Mouse (Mus musculus) kidney, adult 11 months (tissue): Measurements from ENCODE around the gene Arsg.
"Not testable (repeated sequence)": the region's sequence is repeated elsewhere in the genome, so short reads cannot be mapped to it uniquely, and the experiment has no call there.

ENCODE experiments used
- DNase-seq: peaks from one replicate; pipeline ENCODE4 v3.0.0; 2022

Arsg gene

DNA sequence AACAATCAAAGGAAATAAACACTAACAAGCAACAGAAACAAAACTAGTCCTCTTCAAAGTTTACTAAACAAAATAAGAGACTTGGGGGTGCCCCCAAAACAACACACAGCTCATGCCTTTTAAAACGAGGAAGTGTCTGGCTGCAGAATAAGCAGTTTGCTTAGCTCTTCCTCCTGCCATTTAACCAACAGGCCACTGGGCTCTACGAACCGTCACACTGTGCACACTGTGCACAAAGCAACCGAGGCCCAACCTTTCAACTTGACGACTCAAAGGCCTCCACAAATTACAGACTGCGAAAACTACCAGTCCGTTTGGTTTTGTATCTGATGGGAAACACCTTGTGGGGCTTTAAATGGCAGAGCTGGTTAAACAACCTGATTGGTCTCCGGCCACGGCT is 3.0 kb upstream of the Arsg start:
- DNase-seq, result no peak

DNA sequence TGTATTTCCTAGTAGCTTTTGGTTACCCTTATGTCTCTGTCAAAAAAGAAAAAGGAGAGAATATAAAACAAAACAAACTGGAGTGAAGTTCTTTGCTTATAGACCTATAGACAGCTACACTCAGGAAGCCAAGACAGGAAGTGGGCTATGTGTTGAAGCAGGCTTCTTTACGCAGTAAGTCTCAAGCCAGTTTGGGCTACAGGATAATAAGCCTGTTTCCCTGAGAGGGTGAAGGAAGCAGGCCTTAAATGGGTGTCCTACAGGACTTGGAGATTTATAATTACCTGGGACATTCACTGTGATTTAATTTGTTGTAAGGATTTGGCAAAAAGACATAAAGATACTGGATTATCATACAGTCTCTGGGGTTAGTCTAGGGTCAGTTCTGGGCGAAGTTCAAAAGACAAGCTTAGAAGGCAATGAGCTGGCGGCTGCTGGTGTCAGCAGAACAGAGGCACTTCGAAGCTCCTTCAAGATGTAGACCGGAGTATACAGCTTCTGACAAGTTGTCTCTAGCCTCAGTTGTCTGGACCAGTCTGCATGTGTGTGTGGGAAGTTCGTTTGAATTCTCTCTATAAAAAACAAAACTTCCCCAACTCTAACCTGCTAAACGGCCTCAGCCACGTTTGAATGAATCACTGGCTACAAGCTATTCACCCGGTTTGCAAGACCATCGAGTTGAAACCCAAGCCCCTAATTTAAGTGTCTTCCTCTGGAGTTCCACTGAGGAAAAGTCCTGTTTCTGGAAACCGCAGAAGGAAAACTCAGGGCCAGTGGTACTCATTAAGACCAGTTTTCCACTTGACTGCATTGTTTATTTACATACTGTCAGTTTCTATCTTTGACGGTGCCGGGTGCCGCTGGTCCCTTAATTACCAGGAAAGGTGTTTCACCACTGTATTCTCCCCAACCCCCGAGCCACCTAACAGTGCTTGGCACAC is 2.0 kb upstream of the Arsg start:
- peak; percentile 35 for DNase-seq

DNA sequence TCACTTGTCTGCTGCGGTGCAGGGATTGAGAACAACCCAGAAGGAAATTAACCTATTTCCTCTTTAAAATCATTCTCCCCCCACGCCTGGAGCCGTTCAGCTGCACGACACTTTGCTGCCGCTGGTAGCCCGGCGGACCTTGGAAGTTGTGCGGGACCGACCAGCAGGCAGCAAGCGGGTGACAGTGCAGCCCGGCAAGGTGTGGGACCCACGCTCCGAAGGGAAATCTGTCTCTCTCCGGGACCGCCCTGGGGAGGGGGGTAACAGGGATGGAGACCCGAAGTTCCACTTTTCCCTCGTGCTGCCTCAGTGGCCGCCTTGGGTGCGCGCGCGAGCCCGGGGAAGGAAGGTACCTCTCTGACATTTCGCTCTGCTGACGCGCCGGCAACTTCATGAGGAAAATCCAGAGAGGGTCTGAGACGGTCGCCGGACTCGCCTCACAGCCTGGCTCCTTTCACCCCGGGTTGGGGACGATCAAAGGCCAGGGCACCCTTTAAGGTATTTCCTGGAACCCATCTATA is 943 bp upstream of the Arsg start:
- no peak for DNase-seq

DNA sequence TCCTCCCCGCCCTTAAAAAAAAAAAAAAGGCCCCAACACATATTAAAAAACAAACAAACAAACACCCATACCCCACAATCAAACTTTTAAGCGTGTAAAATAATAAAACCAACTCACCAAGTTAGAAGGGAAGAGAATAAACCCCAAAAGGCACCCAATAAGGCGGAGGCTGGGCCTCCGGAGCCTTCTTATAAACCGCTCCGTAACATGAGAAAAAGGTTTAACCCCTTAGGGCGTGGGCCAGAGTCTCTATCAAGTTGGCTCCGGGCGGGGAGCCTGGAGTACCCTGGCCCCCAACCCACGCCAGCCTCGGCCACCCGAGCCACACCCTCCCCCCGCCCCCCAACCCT is 378 bp upstream of the Arsg start:
- DNase-seq, result peak; percentile 25

DNA sequence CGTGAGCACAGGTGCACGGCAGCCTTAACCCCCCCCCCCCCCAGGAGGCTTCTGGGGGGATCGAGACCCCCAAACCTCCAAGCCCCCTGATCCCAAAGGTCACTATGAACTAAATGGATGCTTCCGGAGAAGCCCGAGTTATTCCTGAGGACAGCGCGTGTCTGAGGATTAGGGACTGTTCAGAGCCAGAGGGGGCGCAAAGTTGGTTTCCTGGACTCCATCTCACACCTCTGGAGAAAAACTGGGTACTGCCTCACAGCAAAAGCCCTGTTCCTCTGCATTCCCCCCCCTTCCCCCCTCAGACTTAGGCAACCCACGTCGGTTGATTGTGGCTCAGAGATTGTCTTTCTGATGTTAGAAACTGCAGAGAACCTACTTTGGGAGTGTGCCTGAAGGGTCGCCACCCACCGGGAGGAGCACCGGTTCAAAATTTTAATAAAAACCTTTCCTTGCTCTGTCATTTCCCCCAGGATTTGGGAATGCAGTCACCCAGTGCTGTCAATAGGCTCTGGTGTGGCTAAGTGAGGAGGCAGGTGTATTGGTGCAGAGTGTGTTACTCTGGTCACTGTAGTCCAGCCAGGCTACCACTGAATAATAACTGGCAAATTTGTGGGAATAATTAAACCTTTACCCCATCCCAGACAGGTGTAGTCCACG is 1.0 kb downstream of the Arsg start:
- DNase-seq, result no peak

DNA sequence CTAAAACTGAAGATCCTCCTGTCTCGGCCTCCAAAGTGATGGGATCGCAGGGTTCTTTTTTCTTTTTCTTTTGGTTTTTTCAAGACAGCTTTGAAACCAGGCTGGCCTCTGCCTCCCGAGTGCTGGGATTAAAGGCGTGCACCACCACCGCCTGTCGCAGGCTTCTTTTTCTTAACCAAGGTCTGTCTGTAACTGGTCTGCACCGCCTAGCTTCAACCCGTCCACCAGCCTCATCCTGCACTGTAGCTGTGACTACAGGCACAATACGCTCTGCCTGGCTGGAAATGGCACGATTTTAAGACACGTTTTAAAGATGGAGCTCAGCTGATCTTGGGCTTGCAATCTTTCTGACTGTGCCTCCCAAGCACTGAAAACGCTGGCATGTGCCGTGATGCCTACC is 1.7 kb downstream of the Arsg start:
- no peak for DNase-seq

- no peak for DNase-seq
Measured at GRCm38 (mm10) chr11:109475717-109476116, 2.5 kb downstream of the Arsg start.

GRCm38 (mm10) chr11:109476241-109476640 is 3.1 kb downstream of the Arsg start:
- no peak for DNase-seq

- no peak for DNase-seq
Measured at GRCm38 (mm10) chr11:109476653-109477052, 3.5 kb downstream of the Arsg start.

DNA sequence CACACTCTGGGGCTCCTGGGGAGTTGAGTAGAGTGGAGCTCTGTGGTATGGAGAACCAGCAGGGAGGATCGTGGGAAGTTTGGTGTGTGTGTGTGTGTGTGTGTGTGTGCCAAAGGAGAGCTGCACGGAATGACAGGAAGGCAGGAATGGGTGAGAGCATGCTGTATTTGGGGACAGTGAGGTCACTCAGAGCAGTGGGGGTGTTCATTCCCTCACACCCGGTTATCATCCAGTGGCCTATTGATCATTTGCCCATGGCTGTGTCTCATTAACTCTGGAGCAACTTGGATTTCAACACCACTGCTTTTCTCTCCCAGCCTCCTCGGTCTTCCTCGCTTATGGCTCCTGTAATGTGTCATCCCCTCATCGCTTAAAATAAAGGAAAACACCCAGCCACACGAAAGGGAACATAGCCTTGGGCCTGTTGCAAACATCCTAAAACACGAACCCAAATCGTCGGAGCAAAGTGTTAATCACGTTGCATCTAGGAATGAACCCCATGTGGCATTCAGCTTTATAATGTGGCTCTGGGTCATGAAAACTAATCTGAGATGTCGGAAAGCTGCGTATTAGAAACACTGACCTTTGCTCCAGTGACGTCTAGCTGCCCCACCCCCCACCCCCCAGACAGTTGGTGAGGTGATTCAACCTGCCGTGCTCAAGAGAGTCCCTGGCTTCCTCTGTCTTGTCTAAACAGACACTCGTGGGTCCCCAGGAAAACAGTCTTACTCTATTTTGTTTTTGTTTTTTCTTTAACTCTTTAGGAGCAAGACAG is 4.6 kb downstream of the Arsg start:
- no peak for DNase-seq

- no peak for DNase-seq
Measured at GRCm38 (mm10) chr11:109479575-109480285, 6.6 kb downstream of the Arsg start.

GRCm38 (mm10) chr11:109480440-109480839 is 7.3 kb downstream of the Arsg start:
- DNase-seq, result no peak

DNA sequence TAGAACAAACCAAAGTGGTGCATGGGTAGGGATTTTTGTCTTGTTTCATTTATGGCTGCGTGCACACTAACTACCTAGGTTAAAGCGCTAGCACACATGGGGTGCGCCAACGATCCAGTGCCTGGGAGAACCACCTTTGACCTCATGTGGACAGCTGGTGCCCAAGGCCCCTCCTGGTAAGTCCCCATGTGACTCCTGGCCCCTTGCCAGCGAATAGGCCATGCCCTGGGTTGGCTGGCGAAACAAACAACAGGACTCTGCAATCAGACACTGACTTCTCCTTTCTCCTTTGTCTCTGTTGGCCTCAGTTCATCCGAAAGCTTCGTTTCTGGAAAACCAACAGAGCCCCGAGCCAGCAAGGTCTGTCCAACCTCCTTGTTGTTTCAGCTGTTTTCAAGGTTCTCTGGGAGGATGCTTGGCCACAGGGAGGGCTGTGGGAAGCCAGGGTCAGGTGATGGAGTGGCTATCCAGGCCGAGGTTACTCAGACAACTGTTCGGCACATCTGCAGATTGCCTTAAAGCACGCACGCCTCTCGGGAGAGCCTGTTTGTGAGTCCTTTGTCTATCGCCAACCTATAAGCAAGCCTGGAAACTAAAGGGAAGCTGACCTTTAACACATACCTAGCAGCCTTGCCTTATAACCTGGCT is 12.3 kb downstream of the Arsg start:
- DNase-seq, result peak; percentile 89

GRCm38 (mm10) chr11:109487111-109487510 is 13.9 kb downstream of the Arsg start:
- no peak for DNase-seq

- no peak for DNase-seq
Measured at GRCm38 (mm10) chr11:109487991-109488684, 15.0 kb downstream of the Arsg start.

DNA sequence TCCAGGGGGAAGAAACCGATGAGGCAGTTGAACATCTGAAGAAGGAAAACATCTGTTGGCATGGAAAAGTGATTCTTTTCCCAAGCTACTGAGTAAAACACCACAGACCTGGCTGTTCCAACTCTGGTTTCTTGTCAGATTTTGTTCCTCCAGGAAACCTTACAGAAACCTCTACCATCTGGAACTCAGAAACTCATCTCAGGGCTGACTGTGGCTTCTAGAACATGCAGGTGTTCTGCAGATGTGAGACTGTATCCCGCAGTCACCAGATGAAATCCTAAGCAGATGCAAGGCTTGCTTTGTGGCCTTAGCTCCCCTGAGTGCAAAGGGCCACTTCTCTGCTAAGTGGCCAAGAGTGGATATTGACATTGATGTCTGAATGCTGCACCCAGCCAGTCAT is 16.6 kb downstream of the Arsg start:
- DNase-seq, result no peak

DNA sequence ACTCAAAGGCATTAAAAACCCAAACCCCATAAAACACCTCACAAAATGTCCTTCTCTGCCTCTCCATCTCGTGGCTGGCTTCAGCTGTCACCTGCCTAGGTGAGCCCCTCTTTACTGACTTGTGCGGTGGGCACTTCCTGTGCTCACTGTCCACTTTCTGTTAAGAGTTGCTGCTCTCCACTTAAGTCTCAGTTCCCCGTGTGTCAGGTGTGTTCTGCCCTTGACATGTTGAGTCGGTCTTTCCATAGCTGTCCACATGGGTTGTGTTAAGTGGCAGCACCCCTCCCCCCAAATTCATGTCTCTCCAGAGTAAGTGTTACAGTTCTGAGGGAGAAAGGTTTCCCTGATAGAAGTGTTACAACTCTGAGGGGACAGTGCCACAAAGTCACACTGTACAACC is 18.7 kb downstream of the Arsg start:
- DNase-seq, result no peak

DNA sequence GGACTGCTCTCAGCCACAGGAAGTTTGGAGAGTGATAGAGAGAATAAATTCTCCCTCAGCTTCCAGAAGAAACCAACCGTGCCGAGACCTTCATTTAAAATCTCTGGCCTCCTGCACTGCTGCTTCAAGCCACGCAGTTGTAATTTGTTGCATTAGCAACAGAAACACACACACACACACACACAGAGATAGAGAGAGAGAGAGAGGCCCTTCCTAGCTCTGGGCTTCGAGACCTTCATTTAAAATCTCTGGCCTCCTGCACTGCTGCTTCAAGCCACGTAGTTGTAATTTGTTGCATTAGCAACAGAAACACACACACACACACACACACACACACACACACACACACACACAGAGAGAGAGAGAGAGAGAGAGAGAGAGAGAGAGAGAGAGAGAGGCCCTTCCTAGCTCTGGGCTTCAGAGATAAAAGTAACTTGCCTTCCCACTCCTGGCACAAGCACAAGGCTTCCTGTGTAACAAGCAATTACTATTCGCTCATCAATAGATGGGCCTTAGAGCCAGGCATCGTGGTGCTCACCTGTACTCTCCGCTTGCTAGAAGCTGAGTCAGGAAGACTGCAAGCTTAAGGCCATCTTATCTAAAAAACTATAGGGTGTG is 19.8 kb downstream of the Arsg start:
- DNase-seq, result not testable (repeated sequence)

DNA sequence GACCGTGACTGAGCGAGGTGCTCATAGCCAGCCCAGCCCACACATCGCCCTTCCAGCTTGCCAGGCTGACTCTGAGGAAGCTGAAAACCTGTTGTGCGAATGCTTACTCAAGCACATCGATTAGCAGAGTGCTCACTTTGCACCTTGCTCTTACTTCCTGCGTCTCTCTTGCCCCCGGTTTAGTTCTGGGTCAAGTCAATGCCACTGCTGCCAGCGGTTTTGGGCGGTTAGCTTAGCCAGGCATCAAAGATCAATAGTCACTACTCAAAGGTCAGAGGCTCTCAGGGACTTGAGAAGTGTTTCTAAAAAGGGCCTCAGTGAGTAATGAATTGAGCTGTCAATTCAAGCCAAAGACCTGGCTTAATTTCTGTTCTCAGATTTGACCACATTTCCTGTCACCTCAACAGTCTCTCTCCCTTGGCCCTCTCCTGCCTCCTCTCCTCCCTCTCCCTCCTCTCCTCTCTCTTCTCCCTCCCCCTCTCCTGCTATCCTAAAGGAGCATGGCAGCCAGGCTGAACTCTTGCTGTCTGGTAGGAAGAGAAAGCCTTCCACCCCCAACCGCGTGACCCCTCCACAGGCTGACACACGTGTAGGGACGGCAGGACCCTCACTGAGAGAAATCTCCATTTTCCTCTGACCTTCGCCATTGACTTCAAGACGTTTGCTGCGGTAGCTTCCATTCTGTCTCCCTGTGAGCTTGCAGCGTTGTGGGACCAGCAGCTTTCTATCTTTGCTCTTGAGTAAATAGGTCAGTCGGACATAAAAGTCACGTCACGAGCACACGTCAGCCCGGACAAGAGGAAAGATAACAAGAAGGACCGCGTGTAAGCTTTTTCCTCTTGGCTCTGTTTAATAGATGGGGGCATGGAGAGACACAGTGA is 22.0 kb downstream of the Arsg start:
- DNase-seq, result peak; percentile 89
